Mouse (Mus musculus) embryonic fibroblast, embryonic 13.5 days (primary cell): Measurements from ENCODE around the gene Gstm3.

ENCODE experiments used
- CTCF ChIP-seq: IDR thresholded peaks from 2 replicates; pipeline ENCODE4 v1.5.1; 2011; ENCODE audit warnings: mild to moderate bottlenecking, control low read depth, low read length, moderate library complexity, borderline replicate concordance; ENCODE audit not compliant: insufficient read depth
- POLR2A ChIP-seq: IDR thresholded peaks from 2 replicates; pipeline ENCODE4 v1.6.1; 2011; ENCODE audit warnings: low read depth, mild to moderate bottlenecking, control low read depth, low read length, moderate library complexity

GRCm38 (mm10) chr3:108013331-108013871, 44.3 kb upstream of the Gstm3 start:
- no peak for TF ChIP-seq POLR2A
- no peak for TF ChIP-seq CTCF
